Mouse (Mus musculus) ES-Bruce4 (cell line): ENCODE data around the gene Insl3. TPM values are rescaled to one million over a fixed set of nuclear protein-coding genes. Genes with fewer than 3 reads are reported as not detected.
A peak's percentile ranks its signal among the peaks of the same experiment; 100 is the strongest.
"Not testable (repeated sequence)": the region's sequence is repeated elsewhere in the genome, so short reads cannot be mapped to it uniquely, and the experiment has no call there.

Experiments used
- H3K27ac ChIP-seq: 2 replicates; pipeline ENCODE4 v1.5.1; 2012; ENCODE audit warnings: low read length, inconsistent platforms; ENCODE audit not compliant: insufficient read depth
- H3K27me3 ChIP-seq: 2 replicates; pipeline ENCODE4 v1.6.1; 2012; ENCODE audit warnings: mild to moderate bottlenecking, low read length, inconsistent platforms; ENCODE audit not compliant: control insufficient read depth, poor library complexity, insufficient read depth, severe bottlenecking
- H3K36me3 ChIP-seq: 2 replicates; pipeline ENCODE4 v1.6.1; 2012; ENCODE audit warnings: inconsistent platforms, mild to moderate bottlenecking, low read length, moderate library complexity; ENCODE audit not compliant: control insufficient read depth, poor library complexity, insufficient read depth, severe bottlenecking
- H3K4me1 ChIP-seq: one replicate; pipeline ENCODE4 v1.8.1; 2011; ENCODE audit warnings: low read length; ENCODE audit not compliant: control insufficient read depth, insufficient read depth
- H3K4me3 ChIP-seq: 2 replicates; pipeline ENCODE4 v1.5.1; 2011; ENCODE audit warnings: low read depth, mild to moderate bottlenecking, low read length
- H3K9ac ChIP-seq: 2 replicates; pipeline ENCODE4 v1.6.1; 2012; ENCODE audit warnings: low read depth, mild to moderate bottlenecking, inconsistent platforms; ENCODE audit not compliant: poor library complexity, severe bottlenecking
- H3K9me3 ChIP-seq: replicated peaks from 2 replicates; pipeline ENCODE4 v1.6.1; 2012; ENCODE audit warnings: mild to moderate bottlenecking, low read length, inconsistent platforms; ENCODE audit not compliant: control insufficient read depth, poor library complexity, insufficient read depth, severe bottlenecking
- CTCF ChIP-seq: IDR thresholded peaks from one replicate; pipeline ENCODE4 v1.8.1; 2011; ENCODE audit warnings: low read depth, low read length
- EP300 ChIP-seq: IDR thresholded peaks from 2 replicates; pipeline ENCODE4 v1.6.1; 2011; ENCODE audit warnings: low read depth, low read length; ENCODE audit not compliant: insufficient read depth
- POLR2A ChIP-seq: IDR thresholded peaks from one replicate; pipeline ENCODE4 v1.8.1; 2011; ENCODE audit warnings: low read length; ENCODE audit not compliant: insufficient read depth
- polyA plus RNA-seq: library from polyadenylated mRNA; stranded (reverse); fragments of >200 nt; gene quantifications from 2 replicates; pipeline ENCODE4 v1.2.4, GENCODE M21; 2011; ENCODE audit warnings: low read depth; ENCODE audit not compliant: missing spikeins, insufficient read depth, insufficient read length

Insl3 gene
- polyA plus RNA-seq, 1 experiment, result 1.3 TPM

GRCm38 (mm10) chr8:71728240-71728785 is 39.3 kb downstream of the Insl3 start:
- H3K9me3 ChIP-seq, result no peaks in the 10 kb centered on the region
- H3K27ac ChIP-seq, result no peak overlapping the region
- TF ChIP-seq POLR2A, result no peak
- no peak for TF ChIP-seq EP300
- TF ChIP-seq CTCF, result no peak
- H3K36me3 ChIP-seq, result no peaks in the 10 kb centered on the region
- peak overlapping the region; percentile 29 for H3K4me3 ChIP-seq
- H3K4me1 ChIP-seq, result peaks cover 3% of the 10 kb centered on the region
- no peaks in the 10 kb centered on the region for H3K27me3 ChIP-seq
- no peak overlapping the region for H3K9ac ChIP-seq

GRCm38 (mm10) chr8:71728826-71729620 is 40.0 kb downstream of the Insl3 start:
- no peaks in the 10 kb centered on the region for H3K36me3 ChIP-seq
- no peaks in the 10 kb centered on the region for H3K27me3 ChIP-seq
- no peak overlapping the region for H3K27ac ChIP-seq
- H3K4me3 ChIP-seq, result peak overlapping the region; percentile 29; the same call in 1 of the 2 replicates
- H3K4me1 ChIP-seq, result peaks cover 3% of the 10 kb centered on the region
- no peaks in the 10 kb centered on the region for H3K9me3 ChIP-seq
- TF ChIP-seq EP300, result no peak
- no peak for TF ChIP-seq CTCF
- TF ChIP-seq POLR2A, result no peak
- H3K9ac ChIP-seq, result no peak overlapping the region

GRCm38 (mm10) chr8:71731652-71732230 is 42.7 kb downstream of the Insl3 start:
- no peak overlapping the region for H3K9ac ChIP-seq
- no peak overlapping the region for H3K27ac ChIP-seq
- no peaks in the 10 kb centered on the region for H3K4me1 ChIP-seq
- H3K36me3 ChIP-seq, result no peaks in the 10 kb centered on the region
- H3K4me3 ChIP-seq, result no peak overlapping the region
- H3K27me3 ChIP-seq, result no peaks in the 10 kb centered on the region
- TF ChIP-seq CTCF (peak; percentile 85), EP300 (no peak)
- H3K9me3 ChIP-seq, result no peaks in the 10 kb centered on the region

DNA sequence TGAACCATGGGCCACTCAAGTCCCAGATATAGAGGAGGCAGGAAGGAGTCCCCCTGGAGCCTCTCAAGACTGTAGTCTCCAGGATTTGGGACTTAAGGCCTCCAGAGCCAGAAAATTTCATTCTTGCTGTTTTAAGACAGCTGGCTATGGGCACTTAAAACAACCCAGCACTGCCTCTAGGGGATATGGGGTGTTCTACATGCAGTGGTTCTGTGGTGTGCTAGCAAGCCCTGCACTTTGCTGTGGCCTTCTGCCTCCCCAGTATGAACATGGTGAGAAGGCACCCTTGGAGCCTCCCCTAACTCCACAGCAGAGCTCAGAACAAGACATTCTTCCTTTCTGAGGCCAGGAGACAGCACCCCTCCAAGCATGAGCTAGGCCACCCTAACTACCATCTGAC is 49.3 kb downstream of the Insl3 start:
- H3K9me3 ChIP-seq, H3K27ac ChIP-seq, H3K4me3 ChIP-seq: not testable (repeated sequence)

More for the DNA sequence above, 49.3 kb downstream of the Insl3 start:
- not testable (repeated sequence) for H3K36me3 ChIP-seq, H3K9ac ChIP-seq, H3K27me3 ChIP-seq, H3K4me1 ChIP-seq

Other genes with a start within 250 kb of the Insl3 start
- gene Abhd8, start 225.6 kb upstream of the Insl3 start, polyA plus RNA-seq, result 10.1 and 13.7 TPM in 2 replicates
- gene Mrpl34, start 224.3 kb upstream of the Insl3 start, polyA plus RNA-seq, result 68.1 and 77.0 TPM in 2 replicates
- 37.5 and 38.2 TPM in 2 replicates for gene Dda1, start 220.0 kb upstream of the Insl3 start, polyA plus RNA-seq
- gene Ano8, start 203.3 kb upstream of the Insl3 start, polyA plus RNA-seq, result 7.0 and 7.1 TPM in 2 replicates
- gene Gtpbp3, start 201.1 kb upstream of the Insl3 start, polyA plus RNA-seq, result 14.8 and 16.3 TPM in 2 replicates
- 4.0 and 4.4 TPM in 2 replicates for gene Plvap, start 177.5 kb upstream of the Insl3 start, polyA plus RNA-seq
- gene Ccdc194, start 163.5 kb upstream of the Insl3 start, polyA plus RNA-seq, result 4.3 and 4.9 TPM in 2 replicates
- 207 and 235 TPM in 2 replicates for gene Bst2, start 151.8 kb upstream of the Insl3 start, polyA plus RNA-seq
- 72.6 and 74.1 TPM in 2 replicates for gene Mvb12a, start 146.3 kb upstream of the Insl3 start, polyA plus RNA-seq
- gene Tmem221, start 130.3 kb upstream of the Insl3 start, polyA plus RNA-seq, result 2.2 and 2.4 TPM in 2 replicates
- gene Nxnl1, start 122.6 kb upstream of the Insl3 start, polyA plus RNA-seq, result not detected in 2 replicates
- 21.8 and 27.3 TPM in 2 replicates for gene Slc27a1, start 120.3 kb upstream of the Insl3 start, polyA plus RNA-seq
- 57.2 and 65.6 TPM in 2 replicates for gene Pgls, start 97.0 kb upstream of the Insl3 start, polyA plus RNA-seq
- gene Fam129c, start 91.6 kb upstream of the Insl3 start, polyA plus RNA-seq, result 6.4 and 9.0 TPM in 2 replicates
- 83.2 and 85.2 TPM in 2 replicates for gene Colgalt1, start 78.2 kb upstream of the Insl3 start, polyA plus RNA-seq
- gene Unc13a, start 17.5 kb upstream of the Insl3 start, polyA plus RNA-seq, result 3.8 and 6.3 TPM in 2 replicates
- 8.0 and 9.7 TPM in 2 replicates for gene Jak3, start 12.9 kb upstream of the Insl3 start, polyA plus RNA-seq
- gene B3gnt3, start 12.6 kb downstream of the Insl3 start, polyA plus RNA-seq, result 1.8 and 2.0 TPM in 2 replicates
- 8.7 and 8.8 TPM in 2 replicates for gene Fcho1, start 36.5 kb downstream of the Insl3 start, polyA plus RNA-seq
- gene Zfp709, start 192.8 kb downstream of the Insl3 start, polyA plus RNA-seq, result 2.5 and 2.7 TPM in 2 replicates
- gene Zfp882, start 219.4 kb downstream of the Insl3 start, polyA plus RNA-seq, result 5.8 and 7.0 TPM in 2 replicates
- 20.4 and 21.9 TPM in 2 replicates for gene Zfp617, start 219.4 kb downstream of the Insl3 start, polyA plus RNA-seq